Mouse (Mus musculus) WW6 (cell line): ENCODE results near the gene Shoc2.
"Not testable (repeated sequence)": the region's sequence is repeated elsewhere in the genome, so short reads cannot be mapped to it uniquely, and the experiment has no call there.

Experiments
- DNase-seq: peaks from one replicate; pipeline ENCODE4 v3.0.0-alpha.2; 2013; ENCODE audit warnings: low read depth, low spot score

Gene Shoc2

GRCm38 (mm10) chr19:53933050-53933449, 11.1 kb upstream of the Shoc2 start:
- no peak for DNase-seq

GRCm38 (mm10) chr19:53934046-53934445, 10.1 kb upstream of the Shoc2 start:
- DNase-seq: no peak

- no peak for DNase-seq
Measured at GRCm38 (mm10) chr19:53939467-53939866, 4.6 kb upstream of the Shoc2 start.

- DNase-seq: no peak
Measured at GRCm38 (mm10) chr19:53941139-53941538, 3.0 kb upstream of the Shoc2 start.

GRCm38 (mm10) chr19:53942342-53942741, 1.8 kb upstream of the Shoc2 start:
- no peak for DNase-seq

GRCm38 (mm10) chr19:53944786-53945169, 672 bp downstream of the Shoc2 start:
- no peak for DNase-seq

GRCm38 (mm10) chr19:53945171-53946042, 1.3 kb downstream of the Shoc2 start:
- peak; percentile 62 for DNase-seq

- DNase-seq: no peak
Measured at GRCm38 (mm10) chr19:53957513-53957912, 13.4 kb downstream of the Shoc2 start.

GRCm38 (mm10) chr19:53962511-53962910, 18.4 kb downstream of the Shoc2 start:
- DNase-seq: no peak

- DNase-seq: not testable (repeated sequence)
Measured at GRCm38 (mm10) chr19:53964347-53964746, 20.2 kb downstream of the Shoc2 start.

GRCm38 (mm10) chr19:53964910-53965633, 21.0 kb downstream of the Shoc2 start:
- DNase-seq: no peak

GRCm38 (mm10) chr19:53969226-53969625, 25.1 kb downstream of the Shoc2 start:
- DNase-seq: no peak

- no peak for DNase-seq
Measured at GRCm38 (mm10) chr19:53971938-53972337, 27.8 kb downstream of the Shoc2 start.

- DNase-seq: no peak
Measured at GRCm38 (mm10) chr19:53973656-53974055, 29.6 kb downstream of the Shoc2 start.

GRCm38 (mm10) chr19:53982041-53982440, 37.9 kb downstream of the Shoc2 start:
- DNase-seq: no peak

GRCm38 (mm10) chr19:53983336-53983735, 39.2 kb downstream of the Shoc2 start:
- DNase-seq: no peak

- DNase-seq: no peak
Measured at GRCm38 (mm10) chr19:53984628-53985027, 40.5 kb downstream of the Shoc2 start.

- DNase-seq: no peak
Measured at GRCm38 (mm10) chr19:53990538-53990937, 46.4 kb downstream of the Shoc2 start.

GRCm38 (mm10) chr19:53993860-53994259, 49.8 kb downstream of the Shoc2 start:
- DNase-seq: no peak

GRCm38 (mm10) chr19:53994276-53994675, 50.2 kb downstream of the Shoc2 start:
- no peak for DNase-seq

GRCm38 (mm10) chr19:54010973-54011372, 66.9 kb downstream of the Shoc2 start:
- DNase-seq: no peak

GRCm38 (mm10) chr19:54014999-54015398, 70.9 kb downstream of the Shoc2 start:
- no peak for DNase-seq

- DNase-seq: no peak
Measured at GRCm38 (mm10) chr19:54015503-54015902, 71.4 kb downstream of the Shoc2 start.
